Mouse (Mus musculus) testis, adult 2 months (tissue): ENCODE results near the gene Pnkd. TPM values are rescaled to one million over a fixed set of nuclear protein-coding genes. Genes with fewer than 3 reads are reported as not detected.

Source experiments
- H3K27ac ChIP-seq: fragments of 200-500 bp; 2 replicates; pipeline ENCODE4 v1.5.1; 2012; ENCODE audit warnings: low read depth, low read length; ENCODE audit not compliant: control insufficient read depth, insufficient read depth
- H3K27me3 ChIP-seq: fragments of 200-500 bp; 2 replicates; pipeline ENCODE4 v1.6.1; 2012; ENCODE audit warnings: mild to moderate bottlenecking, low read length, moderate library complexity; ENCODE audit not compliant: control insufficient read depth, insufficient read depth
- H3K36me3 ChIP-seq: fragments of 200-500 bp; 2 replicates; pipeline ENCODE4 v1.6.1; 2012; ENCODE audit warnings: mild to moderate bottlenecking, low read length; ENCODE audit not compliant: control insufficient read depth, insufficient read depth
- H3K4me1 ChIP-seq: fragments of 200-500 bp; 2 replicates; pipeline ENCODE4 v1.6.1; 2012; ENCODE audit warnings: low read length; ENCODE audit not compliant: control insufficient read depth, insufficient read depth
- H3K4me3 ChIP-seq: fragments of 200-500 bp; 2 replicates; pipeline ENCODE4 v1.5.1; 2012; ENCODE audit warnings: low read depth, mild to moderate bottlenecking, low read length, moderate library complexity, mixed read lengths; ENCODE audit not compliant: control insufficient read depth
- CTCF ChIP-seq: fragments of 200-500 bp; IDR thresholded peaks from 2 replicates; pipeline ENCODE4 v1.5.1; 2012; ENCODE audit warnings: low read depth, mild to moderate bottlenecking, inconsistent platforms, low read length, moderate library complexity; ENCODE audit not compliant: control insufficient read depth, insufficient read depth, insufficient replicate concordance
- POLR2A ChIP-seq: fragments of 200-500 bp; IDR thresholded peaks from 2 replicates; pipeline ENCODE4 v1.6.1; 2012; ENCODE audit warnings: low read depth, mild to moderate bottlenecking, inconsistent platforms, low read length, moderate library complexity; ENCODE audit not compliant: control insufficient read depth
- polyA plus RNA-seq: library from polyadenylated mRNA; depleted of rRNA; stranded (reverse); fragments of >200 nt; gene quantifications from 2 replicates; pipeline ENCODE4 v1.2.3, GENCODE M21; 2012

The Pnkd gene
- polyA plus RNA-seq, 1 experiment = 119 TPM

- Histone ChIP-seq H3K4me1 (peaks cover 25% of the 10 kb centered on the region), H3K27me3 (no peaks in the 10 kb centered on the region), H3K27ac (no peak overlapping the region), H3K36me3 (no peaks in the 10 kb centered on the region), H3K4me3 (no peak overlapping the region)
- TF ChIP-seq CTCF (no peak), POLR2A (no peak)
Observed at GRCm38 (mm10) chr1:74385531-74385930, 100.8 kb downstream of the Pnkd start.

DNA sequence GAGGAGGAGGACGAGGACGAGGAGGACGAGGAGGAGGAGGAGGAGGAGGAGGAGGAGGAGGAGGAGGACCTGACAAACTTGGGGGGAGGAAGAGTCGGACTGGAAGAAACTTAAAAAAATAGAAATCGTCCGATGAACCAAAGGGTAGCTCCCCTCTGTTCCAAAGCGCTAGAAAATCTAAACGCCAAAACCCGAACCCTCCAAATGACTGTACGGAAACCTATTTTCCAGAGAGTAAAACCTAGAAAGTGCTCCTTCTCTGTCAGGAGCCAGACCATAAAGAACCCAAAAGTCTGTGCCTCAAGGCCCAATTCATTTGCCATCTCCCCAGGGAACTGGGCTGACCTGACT, 101.6 kb downstream of the Pnkd start:
- Histone ChIP-seq H3K27ac (peak overlapping the region; percentile 93), H3K4me1 (peaks cover 25% of the 10 kb centered on the region), H3K4me3 (peak overlapping the region; percentile 86), H3K27me3 (no peaks in the 10 kb centered on the region), H3K36me3 (no peaks in the 10 kb centered on the region)
- TF ChIP-seq CTCF (no peak), POLR2A (no peak)

DNA sequence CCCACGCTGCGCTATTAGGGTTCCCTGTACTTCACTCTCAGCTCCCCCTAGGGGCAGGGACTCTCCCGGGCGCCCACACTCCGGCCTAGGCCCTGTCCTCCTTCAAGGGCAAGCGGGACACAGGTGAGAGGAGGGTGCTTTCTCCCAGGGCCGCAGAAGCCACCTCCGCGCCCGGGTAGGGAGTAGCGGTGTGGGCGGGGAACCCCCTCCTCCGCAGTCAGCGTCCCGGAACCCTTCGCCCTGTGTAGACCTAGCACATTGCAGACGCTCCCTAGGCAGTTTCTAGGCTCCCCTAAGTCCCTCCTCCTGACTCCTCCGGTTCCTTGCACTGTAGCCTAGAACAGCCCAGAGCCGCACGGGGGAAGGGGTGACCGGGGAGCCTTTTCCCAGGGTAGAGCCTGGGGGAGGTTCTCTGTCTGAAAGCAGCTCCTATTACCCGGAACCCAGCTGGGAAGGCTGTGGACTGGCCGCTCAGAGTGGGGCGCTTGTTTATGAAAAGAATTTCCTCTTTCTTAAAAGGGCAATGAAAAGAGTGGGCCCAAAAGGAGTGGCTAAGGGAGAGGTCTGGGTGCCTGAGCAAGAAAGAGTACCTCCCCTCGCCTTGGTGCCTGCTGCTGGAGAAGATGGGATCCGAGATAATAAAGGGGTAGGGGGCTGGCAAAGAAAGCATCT, 102.1 kb downstream of the Pnkd start:
- Histone ChIP-seq H3K4me3 (peak overlapping the region; percentile 86), H3K27ac (peak overlapping the region; percentile 93), H3K4me1 (peaks cover 25% of the 10 kb centered on the region), H3K27me3 (no peaks in the 10 kb centered on the region), H3K36me3 (no peaks in the 10 kb centered on the region)
- TF ChIP-seq POLR2A (no peak), CTCF (0 out of 2 replicates have a peak, but pooled peaks have one; percentile 6)

- Histone ChIP-seq H3K27me3 (no peaks in the 10 kb centered on the region), H3K36me3 (no peaks in the 10 kb centered on the region), H3K4me3 (peak overlapping the region; percentile 86), H3K4me1 (peaks cover 29% of the 10 kb centered on the region), H3K27ac (peak overlapping the region; percentile 93; the same call in 1 of the 2 replicates)
- no peak for TF ChIP-seq CTCF
- no peak for TF ChIP-seq POLR2A
Observed at GRCm38 (mm10) chr1:74387386-74387988, 102.8 kb downstream of the Pnkd start.

DNA sequence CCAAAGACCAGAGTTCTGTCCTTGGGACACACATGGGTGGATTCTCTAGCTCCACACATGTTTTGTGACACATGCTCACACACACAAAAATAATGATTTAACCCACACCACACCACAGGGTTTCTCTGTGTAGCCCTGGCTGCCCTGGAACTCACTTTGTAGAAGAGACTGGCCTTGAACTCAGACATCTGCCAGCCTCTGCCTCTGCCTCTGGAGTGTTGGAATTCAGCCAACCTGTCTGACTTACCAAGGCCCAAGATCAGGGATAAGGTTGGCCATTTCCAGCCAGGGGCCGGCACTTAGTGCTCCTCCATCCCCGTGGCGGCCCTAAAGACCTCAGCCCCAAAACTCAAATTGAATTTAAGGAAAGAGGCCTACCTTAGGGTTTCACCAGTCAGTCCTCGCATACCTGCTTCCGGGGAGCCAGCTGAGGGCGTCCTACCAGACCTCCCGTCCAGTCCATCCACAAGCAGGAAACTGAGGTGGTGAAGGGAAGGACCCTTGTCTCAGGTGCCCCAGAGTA, 103.7 kb downstream of the Pnkd start:
- H3K27me3 ChIP-seq = no peaks in the 10 kb centered on the region
- TF ChIP-seq CTCF (no peak), POLR2A (no peak)
- H3K4me1 ChIP-seq = peaks cover 32% of the 10 kb centered on the region
- no peak overlapping the region for H3K27ac ChIP-seq
- no peaks in the 10 kb centered on the region for H3K36me3 ChIP-seq
- no peak overlapping the region for H3K4me3 ChIP-seq

DNA sequence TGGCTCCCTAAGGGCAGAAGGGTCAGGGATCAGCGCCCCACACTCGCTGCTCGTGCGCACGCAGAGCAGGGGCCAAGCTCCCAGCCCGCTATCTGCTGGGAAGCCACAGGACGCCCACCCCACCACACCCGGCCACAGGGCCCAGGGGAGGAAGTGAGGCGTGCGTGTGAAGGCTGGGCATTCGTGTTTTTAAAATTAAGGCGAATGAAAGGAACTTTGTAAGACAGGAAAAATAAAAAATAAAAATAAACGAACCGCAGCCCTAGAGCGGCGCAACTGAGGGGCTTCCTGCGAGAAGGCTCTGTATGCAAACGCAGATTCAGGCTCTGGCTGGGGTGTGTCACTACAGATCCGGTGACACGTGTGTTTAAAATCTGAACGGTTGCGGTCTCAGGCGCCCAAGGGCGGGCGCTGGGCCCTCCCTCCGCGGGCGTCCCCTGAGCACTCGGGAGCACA, 105.1 kb downstream of the Pnkd start:
- no peaks in the 10 kb centered on the region for H3K36me3 ChIP-seq
- TF ChIP-seq POLR2A (no peak), CTCF (no peak)
- peak overlapping the region; percentile 1; the same call in 1 of the 2 replicates for H3K4me3 ChIP-seq
- peak overlapping the region; percentile 59 for H3K27ac ChIP-seq
- no peaks in the 10 kb centered on the region for H3K27me3 ChIP-seq
- peaks cover 32% of the 10 kb centered on the region for H3K4me1 ChIP-seq

DNA sequence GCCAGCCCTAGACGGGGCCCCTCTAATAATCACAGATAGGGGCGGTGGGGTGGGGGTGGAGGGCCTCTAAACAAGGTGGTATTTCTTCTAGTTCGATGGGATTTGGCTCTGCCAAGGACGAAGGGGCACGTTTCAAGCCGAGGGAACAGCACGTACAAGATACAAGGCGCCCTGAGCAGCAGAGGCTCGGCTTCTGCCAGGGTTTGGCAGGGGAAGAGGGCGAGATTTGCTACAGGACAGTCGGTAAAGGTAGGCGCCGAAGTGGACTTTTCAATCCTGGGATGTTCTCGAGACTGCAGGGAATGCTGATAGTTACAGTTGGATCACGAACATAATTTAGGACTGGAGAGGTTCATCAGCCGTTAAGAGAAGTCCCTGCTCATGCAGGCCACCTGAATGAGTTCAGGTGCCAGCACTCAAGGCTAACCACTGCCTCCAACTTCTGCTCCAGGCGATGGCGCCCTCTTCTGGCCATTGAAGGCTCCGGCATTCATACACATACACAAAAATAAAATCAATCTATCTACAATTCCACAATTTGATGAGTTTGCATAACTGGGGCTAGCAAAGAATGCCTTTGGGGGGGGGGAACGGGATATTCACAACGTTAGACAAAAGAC, 105.7 kb downstream of the Pnkd start:
- TF ChIP-seq CTCF (peak; percentile 80), POLR2A (no peak)
- Histone ChIP-seq H3K27me3 (no peaks in the 10 kb centered on the region), H3K27ac (peak overlapping the region; percentile 77), H3K36me3 (no peaks in the 10 kb centered on the region), H3K4me3 (peak overlapping the region; percentile 11), H3K4me1 (peaks cover 32% of the 10 kb centered on the region)
